Comparison of ENCODE assay signal across 9 mouse cellular contexts in the genomic region with DNA sequence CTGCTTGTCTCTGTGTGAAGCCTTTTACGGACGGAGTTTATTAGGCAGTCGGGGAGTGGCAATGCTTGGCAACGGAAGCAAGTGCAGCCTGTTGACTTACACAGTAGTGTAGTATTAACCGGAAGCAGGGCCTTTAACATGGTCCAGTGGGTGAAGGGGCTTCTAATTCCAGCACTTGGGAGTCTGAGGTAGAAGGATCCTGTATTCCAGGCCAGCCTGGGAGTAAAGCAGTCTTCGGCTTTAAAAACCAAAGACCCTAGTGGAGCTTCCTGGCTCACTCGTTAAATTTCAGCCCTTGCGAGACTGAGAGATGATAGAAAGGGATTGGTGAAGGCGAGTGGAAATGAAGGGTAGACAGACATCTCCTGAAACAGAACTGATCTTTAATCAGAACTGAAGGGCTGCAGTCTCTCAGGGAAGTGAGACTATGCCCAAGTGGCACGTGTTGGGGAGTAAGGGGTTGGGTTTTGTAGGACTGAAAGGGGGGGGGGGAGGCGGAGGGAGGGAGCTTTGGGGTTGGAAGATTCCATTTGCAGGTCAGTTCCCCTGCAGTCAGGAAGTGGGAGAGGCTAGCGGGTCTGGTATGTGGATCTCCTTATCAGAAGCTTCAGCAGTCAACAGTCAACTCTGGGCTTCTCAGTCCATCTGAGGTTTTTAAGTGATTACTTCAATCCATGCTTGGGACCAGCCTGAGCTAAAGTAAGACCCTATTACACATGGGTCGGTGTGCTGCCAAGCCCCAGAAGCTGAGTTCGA. TPM values are rescaled to one million over a fixed set of nuclear protein-coding genes. Genes with fewer than 3 reads are reported as not detected.
A peak's percentile ranks its signal among the peaks of the same experiment; 100 is the strongest.
DNase-seq lines count a peak whose midpoint lies in the region; ATAC-seq and TF ChIP-seq lines count a peak whose summit lies in the region.
"Had no signal": no experiment of that assay in that cellular context is flagged by ENCODE, and none has a peak within 500 bp of the region (broad histone marks: within the 10 kb centered on the region; RNA-seq: fewer than 3 reads in every experiment).

No protein-coding gene starts in this region.

- H3K4me1 ChIP-seq in heart, adult 2 months (ENCODE audit: control insufficient read depth, insufficient read depth, low read length), result peaks cover 4% of the 10 kb centered on the region
- peaks cover 16% of the 10 kb centered on the region; the same call in 1 of the 2 replicates for H3K4me1 ChIP-seq in kidney, adult 2 months (ENCODE audit: control insufficient read depth, insufficient read depth, low read length)
- peaks cover 24% of the 10 kb centered on the region for H3K4me1 ChIP-seq in liver, embryonic 12.5 days

- peaks cover 13% of the 10 kb centered on the region for H3K36me3 ChIP-seq in heart, adult 2 months (ENCODE audit: control insufficient read depth, insufficient read depth, low read length)
- no peaks in the 10 kb centered on the region for H3K36me3 ChIP-seq in kidney, adult 2 months (ENCODE audit: control insufficient read depth, insufficient read depth, low read length)
- no peaks in the 10 kb centered on the region for H3K36me3 ChIP-seq in liver, embryonic 12.5 days

- peak overlapping the region; percentile 87 for H3K4me2 ChIP-seq in liver, embryonic 12.5 days

- H3K9me3 ChIP-seq in liver, embryonic 12.5 days (replicated peaks), result no peaks in the 10 kb centered on the region

- DNase-seq in spleen, adult 18-20 months, result peak; percentile 6 to 11
- DNase-seq in spleen, adult 12 weeks (ENCODE audit: low spot score), result no peak
- peak; percentile 34 to 49 for DNase-seq in cerebellum, postnatal 25 days
- peak; percentile 54 to 60 for DNase-seq in heart, adult 2 months
- peak; percentile 72 for DNase-seq in kidney, adult 2 months
- DNase-seq in thymus, adult 18-20 months, result peak; percentile 9 to 24

- 0 out of 2 replicates have a peak, but pooled peaks cover 2% of the 10 kb centered on the region for H3K79me2 ChIP-seq in heart, adult 2 months (replicated peaks; ENCODE audit: control insufficient read depth, insufficient read depth, low read length)

- ATAC-seq in liver, embryonic 12.5 days, result peak; percentile 56
- ATAC-seq in monocyte, adult 5-6 weeks (replicated peaks; ENCODE audit: insufficient number of reproducible peaks, low FRiP score, low TSS enrichment, poor library complexity, severe bottlenecking), result peak; percentile 25

- peak overlapping the region; percentile 63 for H3K9ac ChIP-seq in heart, adult 2 months (ENCODE audit: low read depth, low read length)
- peak overlapping the region; percentile 71 for H3K9ac ChIP-seq in liver, embryonic 12.5 days

- H3K27ac ChIP-seq in heart, adult 2 months, result peak overlapping the region; percentile 99
- H3K27ac ChIP-seq in kidney, adult 2 months (ENCODE audit: insufficient read depth, low read depth, low read length), result peak overlapping the region; percentile 91
- H3K27ac ChIP-seq in liver, embryonic 12.5 days, result peak overlapping the region; percentile 94

- intact Hi-C loops in heart, adult 2 months (cut with DNase I), result loop anchor here (2.0 to 10.0 kb wide), 3 partner anchors 106 to 362 kb away; a partner anchor contains a TSS

- H3K27me3 ChIP-seq in heart, adult 2 months (ENCODE audit: control insufficient read depth, insufficient read depth, low read length), result no peaks in the 10 kb centered on the region
- no peaks in the 10 kb centered on the region for H3K27me3 ChIP-seq in kidney, adult 2 months (replicated peaks; ENCODE audit: control insufficient read depth, insufficient read depth, low read length)
- H3K27me3 ChIP-seq in liver, embryonic 12.5 days (replicated peaks), result no peaks in the 10 kb centered on the region

- no peak for TF ChIP-seq CTCF in heart, adult 2 months (IDR thresholded peaks at IDR 0.05)
- TF ChIP-seq CTCF in kidney, adult 2 months (conservative IDR thresholded peaks at IDR 0.05; ENCODE audit: insufficient read depth, insufficient read length, low read depth, low read length), result no peak

- WGBS in heart, adult 2 months, result 9% methylated on average over 14 of the region's 14 CpGs
- WGBS in kidney, adult 2 months, result 11% methylated on average over 14 of the region's 14 CpGs
- WGBS in liver, embryonic 12.5 days (ENCODE audit: insufficient replicate concordance), result 17% methylated on average over 14 of the region's 14 CpGs

- TF ChIP-seq EP300 in heart, adult 2 months (IDR thresholded peaks at IDR 0.05; ENCODE audit: insufficient read depth, low read depth, low read length), result peak; percentile 55; the same call in 1 of the 2 replicates

- peak overlapping the region; percentile 71 for H3K4me3 ChIP-seq in heart, adult 2 months
- H3K4me3 ChIP-seq in kidney, adult 2 months (ENCODE audit: insufficient read depth, low read depth, low read length), result peak overlapping the region; percentile 58
- H3K4me3 ChIP-seq in liver, embryonic 12.5 days, result peak overlapping the region; percentile 97

- peak; percentile 73 for TF ChIP-seq POLR2A in heart, adult 2 months (IDR thresholded peaks at IDR 0.05; ENCODE audit: insufficient read depth, low read depth, low read length)
- TF ChIP-seq POLR2A in kidney, adult 2 months (IDR thresholded peaks at IDR 0.05; ENCODE audit: low read depth, low read length), result no peak

RNA-seq across cellular contexts. Expression of a gene that starts 1.0 kb away (rescaled TPM):
- total RNA-seq in heart, adult 2 months (2021), result 10 to 100 TPM; 56.1 to 63.5 TPM
- polyA plus RNA-seq in heart, adult 2 months (2012; rRNA removed), result 10.2 and 16.3 TPM in 2 replicates
- polyA plus RNA-seq in kidney, adult 2 months (2012; rRNA removed), result 10.8 and 15.2 TPM in 2 replicates
- 22.9 and 23.4 TPM in 2 replicates for polyA plus RNA-seq in liver, embryonic 12.5 days (2016; fragmentation: Nextera tagmentation; extraction: Ambion mirVana)
- 140 to 151 TPM (median 149 TPM) in 3 replicates for total RNA-seq in monocyte, adult 5-6 weeks (2017)

RNA-seq across cellular contexts. Expression of a gene that starts 51.6 kb away (rescaled TPM):
- 100 to 1,000 TPM; 325 to 352 TPM for total RNA-seq in heart, adult 2 months (2021)
- 192 and 372 TPM in 2 replicates for polyA plus RNA-seq in heart, adult 2 months (2012; rRNA removed)
- 0.57 and 2.3 TPM in 2 replicates for polyA plus RNA-seq in kidney, adult 2 months (2012; rRNA removed)
- polyA plus RNA-seq in liver, embryonic 12.5 days (2016; fragmentation: Nextera tagmentation; extraction: Ambion mirVana), result 0.17 and 0.23 TPM in 2 replicates
- total RNA-seq in monocyte, adult 5-6 weeks (2017), result not detected in 3 replicates

RNA-seq across cellular contexts. Expression of a gene that starts 52.1 kb away (rescaled TPM):
- under 1 TPM in 1 of 2 experiments, not detected in 1; 0.31 TPM for total RNA-seq in heart, adult 2 months (2021)
- polyA plus RNA-seq in heart, adult 2 months (2012; rRNA removed), result 0.51 and 1.2 TPM in 2 replicates
- polyA plus RNA-seq in kidney, adult 2 months (2012; rRNA removed), result 0.14 and 5.7 TPM in 2 replicates
- polyA plus RNA-seq in liver, embryonic 12.5 days (2016; fragmentation: Nextera tagmentation; extraction: Ambion mirVana), result not detected in 2 replicates
- 2.2 to 2.3 TPM in 2 of 3 replicates, not detected in the other for total RNA-seq in monocyte, adult 5-6 weeks (2017)
- total RNA-seq: adrenal gland, postnatal 4 days had no signal

Comparison
In these comparisons a context has a peak if more than half of its experiments do, and no peak if none do; other contexts are left out.
1. RNA of a gene that starts 51.6 kb away (polyA plus RNA-seq): 192 to 372 TPM in heart, adult 2 months; 0.57 to 2.3 TPM in kidney, adult 2 months and 0.17 to 0.23 TPM in liver, embryonic 12.5 days; every median in the first group is over 10 times any median in the second.
2. Peak in every context shown above with its lines, with median percentiles within 50 percentile points of each other: H3K27ac ChIP-seq and H3K4me3 ChIP-seq.